Mouse (Mus musculus): ENCODE measurements around the gene Mcur1.

DNA sequence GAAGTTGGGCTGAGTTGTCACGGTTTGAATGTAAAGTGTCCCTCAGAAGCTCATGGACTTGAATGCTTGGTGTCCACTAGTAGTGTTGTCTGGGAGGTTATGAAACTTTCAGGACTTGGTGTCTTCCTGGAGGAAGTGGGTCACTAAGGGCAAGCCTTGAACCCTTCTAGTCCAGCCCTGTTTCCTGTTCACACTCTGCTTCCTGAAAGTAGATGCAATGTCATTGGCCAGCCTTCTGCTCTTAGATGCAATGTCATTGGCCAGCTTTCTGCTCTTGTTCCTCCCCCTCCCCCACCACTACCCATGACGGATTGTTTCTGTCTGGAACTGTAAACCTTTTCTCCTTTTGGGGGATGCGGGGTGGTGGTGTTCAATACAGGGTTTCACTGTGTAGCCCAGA lies 47.3 kb downstream of the Mcur1 start:
- no peak for TF ChIP-seq CTCF (IDR thresholded peaks at IDR 0.05; ENCODE audit: borderline replicate concordance, insufficient read depth, low read depth, low read length)
- TF ChIP-seq POLR2A (IDR thresholded peaks at IDR 0.05; ENCODE audit: borderline replicate concordance, insufficient read depth, low read length), result no peak

All from cerebellum, adult 2 months (tissue).